ENCODE assay signal across 25 mouse cellular contexts in the genomic region with DNA sequence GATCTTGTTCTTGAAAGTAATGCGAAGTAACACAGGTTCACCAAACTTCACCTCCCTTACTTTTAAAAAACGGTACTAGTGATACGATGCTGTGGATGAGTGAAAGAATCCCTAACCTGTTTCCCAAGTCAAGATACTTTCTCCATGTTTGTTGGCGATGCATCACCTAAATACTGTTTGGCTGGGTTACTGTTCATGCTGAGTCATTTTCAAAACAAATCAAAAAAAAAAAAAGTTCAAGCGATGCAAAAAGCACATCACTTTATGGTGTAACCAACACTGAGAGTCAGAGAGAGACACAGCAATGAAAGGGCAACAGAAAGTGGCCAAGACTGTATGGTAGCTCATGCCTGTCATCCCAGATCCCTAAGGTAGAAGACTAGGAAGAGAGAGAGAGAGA.
"Had no signal": no experiment of that assay in that cellular context is flagged by ENCODE, and none has a peak within 500 bp of the region (broad histone marks: within the 10 kb centered on the region; RNA-seq: fewer than 3 reads in every experiment).

No protein-coding gene starts in this region.

- H3K27me3 ChIP-seq: heart, embryonic 12.5 days; hindbrain, embryonic 12.5 days; intestine, embryonic 15.5 days; limb, embryonic 12.5 days; liver, embryonic 13.5 days; liver, embryonic 15.5 days had no signal

- H3K4me1 ChIP-seq: hindbrain, embryonic 10.5 days; hindbrain, embryonic 12.5 days; intestine, embryonic 15.5 days; liver, embryonic 13.5 days; liver, embryonic 15.5 days had no signal

- H3K27ac ChIP-seq: gastrocnemius, adult 2 months; heart, embryonic 10.5 days; hindbrain, embryonic 10.5 days; hindbrain, embryonic 12.5 days; hindbrain, embryonic 14.5 days; intestine, embryonic 15.5 days; limb, embryonic 12.5 days; liver, embryonic 13.5 days; liver, embryonic 15.5 days had no signal

- H3K4me3 ChIP-seq: gastrocnemius, adult 2 months; heart, embryonic 10.5 days; heart, embryonic 12.5 days; hindbrain, embryonic 10.5 days; hindbrain, embryonic 12.5 days; intestine, embryonic 15.5 days; limb, embryonic 12.5 days; liver, embryonic 13.5 days; liver, embryonic 15.5 days had no signal

- H3K4me2 ChIP-seq: heart, embryonic 12.5 days; hindbrain, embryonic 12.5 days; hindbrain, embryonic 14.5 days; intestine, embryonic 15.5 days; limb, embryonic 12.5 days; liver, embryonic 11.5 days; liver, embryonic 13.5 days; liver, embryonic 15.5 days had no signal

- DNase-seq: gastrocnemius, adult 2 months; gastrocnemius, postnatal 10 days; gastrocnemius, postnatal 25 days; heart, adult 18-20 months; heart, postnatal 10 days; heart, postnatal 4 days; kidney, adult 18-20 months; kidney, postnatal 10 days; layer of hippocampus, adult 9-11 months; layer of hippocampus, postnatal 36 days; left cerebral cortex, postnatal 4 days; liver; liver, embryonic 13.5 days had no signal

- ATAC-seq: hindbrain, embryonic 16.5 days; inflammation-experienced regulatory T-cells, adult 6 months; intestine, embryonic 15.5 days; intestine, postnatal 0 days had no signal

- H3K36me3 ChIP-seq: heart, embryonic 10.5 days; heart, embryonic 12.5 days; hindbrain, embryonic 10.5 days; hindbrain, embryonic 12.5 days; intestine, embryonic 15.5 days; limb, embryonic 12.5 days; liver, embryonic 13.5 days; liver, embryonic 15.5 days had no signal

- H3K9me3 ChIP-seq: heart, embryonic 10.5 days; heart, embryonic 12.5 days; hindbrain, embryonic 10.5 days; intestine, embryonic 15.5 days; limb, embryonic 12.5 days; liver, embryonic 13.5 days; liver, embryonic 15.5 days had no signal

- H3K9ac ChIP-seq: heart, embryonic 12.5 days; hindbrain, embryonic 12.5 days; hindbrain, embryonic 14.5 days; intestine, embryonic 15.5 days; limb, embryonic 12.5 days; liver, embryonic 13.5 days; liver, embryonic 15.5 days had no signal
